Mouse (Mus musculus) layer of hippocampus, postnatal 25 days (tissue): ENCODE measurements at regions not wholly inside any gene's neighbourhood (a gene's known extent, or its start where the extent isn't known, plus 50 kb on each side); places are given as distances from the start of the nearest gene placed in this dataset.
"Not testable (repeated sequence)": the region's sequence is repeated elsewhere in the genome, so short reads cannot be mapped to it uniquely, and the experiment has no call there.

ENCODE experiments used
- DNase-seq, 2 experiments: peaks; one replicate each; pipeline ENCODE4 v3.0.0; 2022; ENCODE audit warnings: mixed read lengths in 2 of 2, low spot score in 1 of 2; ENCODE audit errors: extremely low spot score in 1 of 2

GRCm38 (mm10) chr8:103733466-103733865, 368.0 kb upstream of the Cdh5 start:
- no peak for DNase-seq

- no peak for DNase-seq
These were observed 363.1 kb upstream of the Cdh5 start for GRCm38 (mm10) chr8:103738330-103738729.

- peak in 1 of 2 experiments; percentile 6 for DNase-seq
These were observed 360.0 kb upstream of the Cdh5 start for GRCm38 (mm10) chr8:103741395-103741794.

GRCm38 (mm10) chr8:103748734-103749133, 352.7 kb upstream of the Cdh5 start:
- DNase-seq: no peak

- no peak for DNase-seq
These were observed 350.9 kb upstream of the Cdh5 start for GRCm38 (mm10) chr8:103750278-103751097.

- DNase-seq: no peak
These were observed 350.3 kb upstream of the Cdh5 start for GRCm38 (mm10) chr8:103751161-103751560.

GRCm38 (mm10) chr8:103763821-103764220, 337.6 kb upstream of the Cdh5 start:
- DNase-seq: no peak

GRCm38 (mm10) chr8:103779658-103780057, 321.8 kb upstream of the Cdh5 start:
- no peak for DNase-seq

- DNase-seq: no peak
These were observed 313.1 kb upstream of the Cdh5 start for GRCm38 (mm10) chr8:103788308-103788707.

GRCm38 (mm10) chr8:103793331-103793730, 308.1 kb upstream of the Cdh5 start:
- no peak for DNase-seq

- DNase-seq: not testable (repeated sequence)
These were observed 302.8 kb upstream of the Cdh5 start for GRCm38 (mm10) chr8:103798630-103799029.

GRCm38 (mm10) chr8:103808171-103808570, 293.3 kb upstream of the Cdh5 start:
- DNase-seq: no peak

GRCm38 (mm10) chr8:103808580-103808979, 292.8 kb upstream of the Cdh5 start:
- no peak for DNase-seq

GRCm38 (mm10) chr8:103809140-103809539, 292.3 kb upstream of the Cdh5 start:
- DNase-seq: no peak

- no peak for DNase-seq
These were observed 287.4 kb upstream of the Cdh5 start for GRCm38 (mm10) chr8:103813954-103814591.

GRCm38 (mm10) chr8:103816101-103816894, 285.1 kb upstream of the Cdh5 start:
- no peak for DNase-seq

GRCm38 (mm10) chr8:103823541-103823940, 277.9 kb upstream of the Cdh5 start:
- DNase-seq: no peak

GRCm38 (mm10) chr8:103824747-103825146, 276.7 kb upstream of the Cdh5 start:
- no peak for DNase-seq

GRCm38 (mm10) chr8:103825289-103825688, 276.1 kb upstream of the Cdh5 start:
- DNase-seq: no peak

GRCm38 (mm10) chr8:103830416-103830815, 271.0 kb upstream of the Cdh5 start:
- DNase-seq: no peak

- no peak for DNase-seq
These were observed 261.4 kb upstream of the Cdh5 start for GRCm38 (mm10) chr8:103839990-103840389.
